Mouse (Mus musculus) macrophage (primary cell): ENCODE measurements at regions not wholly inside any gene's neighbourhood (a gene's known extent, or its start where the extent isn't known, plus 50 kb on each side); places are given as distances from the start of the nearest gene placed in this dataset.
A peak's percentile ranks its signal among the peaks of the same experiment; 100 is the strongest.

Source experiments
- H3K27ac ChIP-seq: fragments of 350-480 bp; formaldehyde crosslinking; 2 replicates; pipeline ENCODE4 v1.9.0; 2021
- H3K36me3 ChIP-seq: fragments of 350-480 bp; formaldehyde crosslinking; 2 replicates; pipeline ENCODE4 v1.9.0; 2021; ENCODE audit errors: inconsistent target
- H3K4me3 ChIP-seq: fragments of 350-480 bp; formaldehyde crosslinking; 2 replicates; pipeline ENCODE4 v1.9.0; 2021; ENCODE audit errors: inconsistent target
- H3K79me2 ChIP-seq: fragments of 350-480 bp; formaldehyde crosslinking; 2 replicates; pipeline ENCODE4 v1.9.0; 2021; ENCODE audit errors: inconsistent target
- WGBS: methylation state at CpG from one replicate; pipeline ENCODE4 v1.1.7; 2026; ENCODE audit warnings: inconsistent platforms; ENCODE audit not compliant: missing documents; 5-methylcytosine and 5-hydroxymethylcytosine counted together

GRCm38 (mm10) chr10:99450714-99451625 is 187.9 kb downstream of the Dusp6 start:
- Histone ChIP-seq H3K79me2 (no peaks in the 10 kb centered on the region), H3K27ac (0 out of 2 replicates have a peak overlapping the region, but pooled peaks have one; percentile 10), H3K36me3 (no peaks in the 10 kb centered on the region), H3K4me3 (no peak overlapping the region)
- WGBS: 57% methylated on average over 9 of the region's 9 CpGs

GRCm38 (mm10) chr10:99451639-99452417 is 188.8 kb downstream of the Dusp6 start:
- 57% methylated on average over 10 of the region's 10 CpGs for whole genome bisulfite sequencing
- H3K27ac ChIP-seq: 0 out of 2 replicates have a peak overlapping the region, but pooled peaks have one; percentile 10
- no peaks in the 10 kb centered on the region for H3K79me2 ChIP-seq
- H3K36me3 ChIP-seq: no peaks in the 10 kb centered on the region
- H3K4me3 ChIP-seq: no peak overlapping the region

GRCm38 (mm10) chr10:99456180-99456579 is 193.1 kb downstream of the Dusp6 start:
- Histone ChIP-seq H3K79me2 (no peaks in the 10 kb centered on the region), H3K36me3 (no peaks in the 10 kb centered on the region), H3K27ac (no peak overlapping the region), H3K4me3 (no peak overlapping the region)
- WGBS: 94% methylated on average over 5 of the region's 5 CpGs

- Histone ChIP-seq H3K27ac (no peak overlapping the region), H3K4me3 (no peak overlapping the region), H3K36me3 (no peaks in the 10 kb centered on the region), H3K79me2 (no peaks in the 10 kb centered on the region)
- whole genome bisulfite sequencing: 30% methylated on average over 3 of the region's 3 CpGs
Measured at GRCm38 (mm10) chr10:99458047-99458446, 195.0 kb downstream of the Dusp6 start.

- Histone ChIP-seq H3K36me3 (no peaks in the 10 kb centered on the region), H3K4me3 (peak overlapping the region; percentile 5; the same call in 1 of the 2 replicates), H3K79me2 (no peaks in the 10 kb centered on the region), H3K27ac (peak overlapping the region; percentile 99)
- 45% methylated on average over 7 of the region's 9 CpGs for WGBS
Measured at GRCm38 (mm10) chr10:99459171-99459660, 196.2 kb downstream of the Dusp6 start.

- H3K27ac ChIP-seq: peak overlapping the region; percentile 99
- no peaks in the 10 kb centered on the region for H3K36me3 ChIP-seq
- no peaks in the 10 kb centered on the region for H3K79me2 ChIP-seq
- H3K4me3 ChIP-seq: peak overlapping the region; percentile 5; the same call in 1 of the 2 replicates
- WGBS: 0% methylated on average over 10 of the region's 10 CpGs
Measured at GRCm38 (mm10) chr10:99459823-99460361, 196.9 kb downstream of the Dusp6 start.

- Histone ChIP-seq H3K27ac (peak overlapping the region; percentile 99), H3K36me3 (no peaks in the 10 kb centered on the region), H3K4me3 (peak overlapping the region; percentile 35), H3K79me2 (no peaks in the 10 kb centered on the region)
- under 1% methylated on average over 17 of the region's 17 CpGs for WGBS
Measured at GRCm38 (mm10) chr10:99460847-99461445, 197.9 kb downstream of the Dusp6 start.

- peak overlapping the region; percentile 99 for H3K27ac ChIP-seq
Measured at GRCm38 (mm10) chr10:99461446-99461966, 198.5 kb downstream of the Dusp6 start.

GRCm38 (mm10) chr10:99466695-99467094 is 203.7 kb downstream of the Dusp6 start:
- 67% methylated on average over 1 of the region's 1 CpGs for WGBS
- Histone ChIP-seq H3K79me2 (no peaks in the 10 kb centered on the region), H3K36me3 (no peaks in the 10 kb centered on the region), H3K4me3 (no peak overlapping the region), H3K27ac (peak overlapping the region; percentile 93)

More at GRCm38 (mm10) chr10:99461446-99461966, 198.5 kb downstream of the Dusp6 start:
- H3K79me2 ChIP-seq: no peaks in the 10 kb centered on the region
- WGBS: 2% methylated on average over 13 of the region's 13 CpGs
- H3K36me3 ChIP-seq: no peaks in the 10 kb centered on the region
- peak overlapping the region; percentile 35 for H3K4me3 ChIP-seq

- H3K27ac ChIP-seq: peak overlapping the region; percentile 93
- H3K79me2 ChIP-seq: no peaks in the 10 kb centered on the region
- H3K36me3 ChIP-seq: no peaks in the 10 kb centered on the region
- WGBS: 1% methylated on average over 8 of the region's 9 CpGs
- H3K4me3 ChIP-seq: peak overlapping the region; percentile 1; the same call in 1 of the 2 replicates
Measured at GRCm38 (mm10) chr10:99467319-99467842, 204.3 kb downstream of the Dusp6 start.

GRCm38 (mm10) chr10:99468971-99469370 is 205.9 kb downstream of the Dusp6 start:
- Histone ChIP-seq H3K4me3 (no peak overlapping the region), H3K79me2 (no peaks in the 10 kb centered on the region), H3K27ac (0 out of 2 replicates have a peak overlapping the region, but pooled peaks have one; percentile 93), H3K36me3 (no peaks in the 10 kb centered on the region)
- WGBS: 91% methylated on average over 3 of the region's 3 CpGs

GRCm38 (mm10) chr10:99471832-99472497 is 208.9 kb downstream of the Dusp6 start:
- Histone ChIP-seq H3K36me3 (no peaks in the 10 kb centered on the region), H3K4me3 (no peak overlapping the region), H3K79me2 (no peaks in the 10 kb centered on the region), H3K27ac (no peak overlapping the region)
- 89% methylated on average over 8 of the region's 8 CpGs for WGBS

- H3K79me2 ChIP-seq: no peaks in the 10 kb centered on the region
- no peaks in the 10 kb centered on the region for H3K36me3 ChIP-seq
- no peak overlapping the region for H3K27ac ChIP-seq
- 90% methylated on average over 4 of the region's 4 CpGs for WGBS
- no peak overlapping the region for H3K4me3 ChIP-seq
Measured at GRCm38 (mm10) chr10:99472806-99473205, 209.8 kb downstream of the Dusp6 start.
